Mouse (Mus musculus) forebrain, embryonic 12.5 days (tissue): ENCODE data around the gene Pik3ca. TPM values are rescaled to one million over a fixed set of nuclear protein-coding genes. Genes with fewer than 3 reads are reported as not detected.
"Not testable (repeated sequence)": the region's sequence is repeated elsewhere in the genome, so short reads cannot be mapped to it uniquely, and the experiment has no call there.

Experiments
- ATAC-seq: fragments of 200-750 bp; cut with Nextera tagmentation; 2 replicates; pipeline ENCODE4 v1.8.0; 2017; ENCODE audit warnings: moderate TSS enrichment; ENCODE audit not compliant: low FRiP score
- H3K27ac ChIP-seq: fragments of 300-500 bp; sonication (generic); 2 replicates; pipeline ENCODE4 v1.5.1; 2016; ENCODE audit warnings: mild to moderate bottlenecking
- H3K27me3 ChIP-seq: fragments of 300-500 bp; sonication (generic); 2 replicates; pipeline ENCODE4 v1.6.1; 2016; ENCODE audit warnings: mild to moderate bottlenecking
- H3K36me3 ChIP-seq: fragments of 300-500 bp; sonication (generic); replicated peaks from 2 replicates; pipeline ENCODE4 v1.6.1; 2016; ENCODE audit warnings: mild to moderate bottlenecking
- H3K4me1 ChIP-seq: fragments of 300-500 bp; sonication (generic); 2 replicates; pipeline ENCODE4 v1.6.1; 2016
- H3K4me2 ChIP-seq: fragments of 300-500 bp; sonication (generic); 2 replicates; pipeline ENCODE4 v1.6.1; 2016; ENCODE audit warnings: mild to moderate bottlenecking, moderate library complexity
- H3K4me3 ChIP-seq: fragments of 300-500 bp; sonication (generic); replicated peaks from 2 replicates; pipeline ENCODE4 v1.5.1; 2016; ENCODE audit warnings: mild to moderate bottlenecking
- H3K9ac ChIP-seq: fragments of 300-500 bp; sonication (generic); 2 replicates; pipeline ENCODE4 v1.6.1; 2016; ENCODE audit warnings: mild to moderate bottlenecking
- H3K9me3 ChIP-seq: fragments of 300-500 bp; sonication (generic); 2 replicates; pipeline ENCODE4 v1.6.1; 2016
- WGBS: fragments of 180-500 bp; shearing (Covaris S2); methylation state at CpG from one replicate; pipeline ENCODE4 v1.1.7; 2016; 5-methylcytosine and 5-hydroxymethylcytosine counted together
- polyA plus RNA-seq: library from polyadenylated mRNA; unstranded; fragments of >200 nt; fragmentation: Nextera tagmentation; extraction: Ambion mirVana; gene quantifications from 2 replicates; pipeline ENCODE4 v1.2.1, GENCODE M21; 2016

Pik3ca gene
- polyA plus RNA-seq, 1 experiment from 2014 or later, result 12.9 TPM

DNA sequence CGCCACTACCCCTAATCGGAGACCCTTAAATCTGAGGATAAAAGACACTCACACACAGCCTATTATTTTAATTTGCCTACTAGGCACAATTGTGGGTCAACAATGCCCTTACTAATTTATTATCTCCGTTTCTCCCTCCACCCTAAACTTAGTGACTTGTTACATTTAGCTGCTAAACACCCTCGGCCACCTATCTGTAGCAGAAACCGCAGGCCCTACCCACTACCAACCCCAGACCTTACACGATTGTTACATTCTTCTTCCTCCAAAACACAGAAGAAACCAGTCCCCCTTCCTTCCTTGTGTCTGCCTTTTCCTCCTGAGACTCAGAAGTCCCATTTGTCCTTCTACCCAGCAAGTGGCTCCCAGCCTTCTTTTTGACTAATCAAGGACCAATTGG, 9.3 kb downstream of the Pik3ca start:
- no peaks in the 10 kb centered on the region for H3K36me3 ChIP-seq
- 0 out of 2 replicates have a peak, but pooled peaks cover 2% of the 10 kb centered on the region for H3K4me1 ChIP-seq
- no peaks in the 10 kb centered on the region for H3K9me3 ChIP-seq
- WGBS, result 82% methylated on average over 6 of the region's 6 CpGs
- H3K27me3 ChIP-seq, result no peaks in the 10 kb centered on the region
- H3K4me3 ChIP-seq, result no peak overlapping the region
- no peak overlapping the region for H3K27ac ChIP-seq
- H3K9ac ChIP-seq, result no peak overlapping the region
- no peak for ATAC-seq
- H3K4me2 ChIP-seq, result no peak overlapping the region

GRCm38 (mm10) chr3:32408811-32409273, 11.4 kb downstream of the Pik3ca start:
- Histone ChIP-seq H3K4me3 (no peak overlapping the region), H3K27ac (no peak overlapping the region), H3K4me2 (no peak overlapping the region), H3K9me3 (no peaks in the 10 kb centered on the region), H3K27me3 (no peaks in the 10 kb centered on the region), H3K36me3 (no peaks in the 10 kb centered on the region), H3K9ac (no peak overlapping the region), H3K4me1 (peaks cover 2% of the 10 kb centered on the region; the same call in 1 of the 2 replicates)
- 88% methylated on average over 3 of the region's 3 CpGs for WGBS
- no peak for ATAC-seq

GRCm38 (mm10) chr3:32412502-32413044, 15.1 kb downstream of the Pik3ca start:
- no peaks in the 10 kb centered on the region for H3K36me3 ChIP-seq
- no peak overlapping the region for H3K9ac ChIP-seq
- no peak overlapping the region for H3K4me2 ChIP-seq
- H3K9me3 ChIP-seq, result no peaks in the 10 kb centered on the region
- H3K27me3 ChIP-seq, result no peaks in the 10 kb centered on the region
- no peak overlapping the region for H3K27ac ChIP-seq
- no peak for ATAC-seq
- 83% methylated on average over 7 of the region's 7 CpGs for WGBS
- H3K4me3 ChIP-seq, result no peak overlapping the region
- peaks cover 16% of the 10 kb centered on the region for H3K4me1 ChIP-seq

- no peaks in the 10 kb centered on the region for H3K9me3 ChIP-seq
- no peak overlapping the region for H3K27ac ChIP-seq
- H3K27me3 ChIP-seq, result no peaks in the 10 kb centered on the region
- H3K4me2 ChIP-seq, result no peak overlapping the region
- ATAC-seq, result no peak
- WGBS, result 44% methylated on average over 4 of the region's 4 CpGs
- peaks cover 16% of the 10 kb centered on the region for H3K4me1 ChIP-seq
- no peaks in the 10 kb centered on the region for H3K36me3 ChIP-seq
- H3K9ac ChIP-seq, result no peak overlapping the region
- H3K4me3 ChIP-seq, result no peak overlapping the region
Measured at GRCm38 (mm10) chr3:32414381-32414780, 16.9 kb downstream of the Pik3ca start.

- H3K4me1 ChIP-seq, result peaks cover 16% of the 10 kb centered on the region
- no peaks in the 10 kb centered on the region for H3K36me3 ChIP-seq
- no peak overlapping the region for H3K27ac ChIP-seq
- no peak overlapping the region for H3K4me3 ChIP-seq
- H3K9me3 ChIP-seq, result no peaks in the 10 kb centered on the region
- H3K27me3 ChIP-seq, result no peaks in the 10 kb centered on the region
- no peak overlapping the region for H3K4me2 ChIP-seq
- no peak for ATAC-seq
- H3K9ac ChIP-seq, result no peak overlapping the region
- WGBS, result 77% methylated on average over 3 of the region's 3 CpGs
Measured at GRCm38 (mm10) chr3:32415370-32416309, 18.2 kb downstream of the Pik3ca start.

DNA sequence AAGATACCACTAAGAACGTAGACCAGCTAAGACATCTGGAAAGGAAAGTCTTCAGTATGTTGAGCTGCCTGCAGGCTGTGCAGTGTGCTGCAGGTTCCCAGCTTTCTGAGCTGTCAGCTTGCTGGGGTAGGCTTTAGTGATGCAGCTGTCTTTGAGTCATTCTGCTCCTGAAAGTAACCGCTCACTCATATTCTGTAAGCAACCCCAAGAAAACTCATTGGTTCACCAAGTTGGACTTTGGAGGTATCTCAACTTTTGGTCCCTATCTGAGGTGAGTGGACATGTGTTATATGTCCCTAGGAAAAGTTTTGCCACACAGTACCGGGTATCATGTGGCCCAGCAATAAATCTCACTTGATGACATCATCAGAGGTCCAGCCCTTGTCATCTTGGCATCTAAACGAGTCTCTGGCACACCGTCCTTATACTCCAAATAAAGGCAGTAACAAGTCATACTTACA, 20.3 kb downstream of the Pik3ca start:
- Histone ChIP-seq H3K9ac (no peak overlapping the region), H3K4me1 (peaks cover 16% of the 10 kb centered on the region), H3K4me2 (no peak overlapping the region), H3K36me3 (no peaks in the 10 kb centered on the region), H3K27ac (no peak overlapping the region), H3K27me3 (no peaks in the 10 kb centered on the region), H3K9me3 (no peaks in the 10 kb centered on the region), H3K4me3 (no peak overlapping the region)
- WGBS, result 86% methylated on average over 5 of the region's 5 CpGs
- no peak for ATAC-seq

- ATAC-seq, result no peak
- H3K36me3 ChIP-seq, result no peaks in the 10 kb centered on the region
- no peak overlapping the region for H3K9ac ChIP-seq
- WGBS, result 79% methylated on average over 2 of the region's 2 CpGs
- no peak overlapping the region for H3K4me2 ChIP-seq
- H3K9me3 ChIP-seq, result no peaks in the 10 kb centered on the region
- no peak overlapping the region for H3K27ac ChIP-seq
- H3K4me3 ChIP-seq, result no peak overlapping the region
- peaks cover 9% of the 10 kb centered on the region for H3K4me1 ChIP-seq
- no peaks in the 10 kb centered on the region for H3K27me3 ChIP-seq
Measured at GRCm38 (mm10) chr3:32419866-32420265, 22.4 kb downstream of the Pik3ca start.

DNA sequence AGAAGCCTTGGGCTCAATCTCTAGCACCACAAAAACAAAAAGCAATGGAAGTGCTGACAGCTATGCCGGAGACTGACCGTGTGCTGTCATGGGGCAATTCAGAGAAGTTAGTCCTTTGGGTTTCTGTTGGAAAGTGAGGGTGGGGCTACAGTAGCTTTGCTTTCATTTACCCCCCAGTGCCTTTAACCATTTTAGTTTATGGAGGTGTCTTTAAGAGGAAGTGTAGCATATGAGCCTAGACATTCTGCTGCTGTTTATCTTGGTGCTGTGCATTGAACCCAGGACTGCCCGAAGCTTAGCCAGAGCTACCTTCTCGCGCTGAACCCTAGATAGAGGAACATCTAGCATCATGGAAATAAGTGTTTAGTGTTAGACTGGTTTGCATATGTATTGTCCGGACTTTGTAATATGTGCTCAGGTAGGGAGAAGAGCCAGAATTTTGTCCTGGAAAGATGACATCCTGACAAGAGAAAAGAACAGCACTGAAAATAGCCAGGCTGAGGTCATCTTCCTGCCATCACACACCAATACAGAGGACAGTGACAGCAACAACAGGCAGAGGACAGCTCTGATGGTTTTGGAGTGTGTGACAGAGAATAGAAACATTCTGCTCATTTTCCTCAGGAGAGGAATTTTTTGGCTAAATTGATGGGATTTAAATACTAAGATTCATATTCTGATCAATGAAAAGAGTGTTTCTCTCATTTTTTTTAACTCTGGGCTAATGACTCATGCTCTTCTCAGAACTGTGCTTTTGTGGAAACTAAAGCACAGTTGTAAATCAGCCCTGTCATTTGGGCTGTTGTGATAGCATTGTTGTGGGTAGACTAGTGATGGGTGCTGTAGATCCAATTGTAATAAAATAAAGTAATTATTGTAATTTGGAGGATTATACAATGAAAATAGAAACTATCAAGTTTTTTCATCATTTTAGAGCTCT, 23.9 kb downstream of the Pik3ca start:
- no peak for ATAC-seq
- Histone ChIP-seq H3K4me1 (0 out of 2 replicates have a peak, but pooled peaks cover under 1% of the 10 kb centered on the region), H3K4me3 (no peak overlapping the region), H3K27me3 (no peaks in the 10 kb centered on the region), H3K27ac (no peak overlapping the region), H3K9ac (no peak overlapping the region), H3K9me3 (no peaks in the 10 kb centered on the region), H3K36me3 (no peaks in the 10 kb centered on the region), H3K4me2 (no peak overlapping the region)
- 94% methylated on average over 6 of the region's 6 CpGs for WGBS

GRCm38 (mm10) chr3:32427695-32428094, 30.2 kb downstream of the Pik3ca start:
- H3K9ac ChIP-seq, result no peak overlapping the region
- H3K4me3 ChIP-seq, result no peak overlapping the region
- no peak overlapping the region for H3K27ac ChIP-seq
- WGBS, result 85% methylated on average over 4 of the region's 4 CpGs
- ATAC-seq, result no peak
- H3K27me3 ChIP-seq, result no peaks in the 10 kb centered on the region
- no peaks in the 10 kb centered on the region for H3K4me1 ChIP-seq
- H3K36me3 ChIP-seq, result no peaks in the 10 kb centered on the region
- no peak overlapping the region for H3K4me2 ChIP-seq
- no peaks in the 10 kb centered on the region for H3K9me3 ChIP-seq

DNA sequence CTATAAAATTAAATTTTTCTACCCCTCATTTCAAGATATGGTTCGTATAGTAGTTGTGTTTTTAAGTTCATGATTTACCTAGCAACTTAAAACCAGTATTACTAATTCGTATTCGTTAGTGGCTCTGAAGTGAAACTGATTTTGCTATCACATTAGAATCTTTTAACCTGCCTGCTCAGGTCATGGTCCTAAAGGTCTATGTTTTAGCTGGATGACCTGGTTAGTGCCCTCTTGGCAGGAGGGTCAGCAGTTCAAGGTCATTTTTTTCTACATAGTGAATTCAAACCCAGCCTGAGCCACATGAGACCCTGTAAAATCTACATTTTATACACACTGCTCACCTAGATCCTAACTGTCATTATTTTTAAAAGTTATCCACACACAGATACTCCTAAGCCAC, 30.9 kb downstream of the Pik3ca start:
- no peaks in the 10 kb centered on the region for H3K27me3 ChIP-seq
- no peaks in the 10 kb centered on the region for H3K4me1 ChIP-seq
- H3K27ac ChIP-seq, result no peak overlapping the region
- no peaks in the 10 kb centered on the region for H3K36me3 ChIP-seq
- no peaks in the 10 kb centered on the region for H3K9me3 ChIP-seq
- ATAC-seq, result no peak
- 94% methylated on average over 3 of the region's 3 CpGs for WGBS
- no peak overlapping the region for H3K9ac ChIP-seq
- H3K4me3 ChIP-seq, result no peak overlapping the region
- no peak overlapping the region for H3K4me2 ChIP-seq

GRCm38 (mm10) chr3:32428921-32429320, 31.4 kb downstream of the Pik3ca start:
- no peaks in the 10 kb centered on the region for H3K36me3 ChIP-seq
- H3K9ac ChIP-seq, result no peak overlapping the region
- H3K9me3 ChIP-seq, result no peaks in the 10 kb centered on the region
- no peak overlapping the region for H3K4me2 ChIP-seq
- ATAC-seq, result no peak
- no peaks in the 10 kb centered on the region for H3K4me1 ChIP-seq
- WGBS, result 81% methylated on average over 4 of the region's 4 CpGs
- H3K27me3 ChIP-seq, result no peaks in the 10 kb centered on the region
- H3K27ac ChIP-seq, result no peak overlapping the region
- no peak overlapping the region for H3K4me3 ChIP-seq

DNA sequence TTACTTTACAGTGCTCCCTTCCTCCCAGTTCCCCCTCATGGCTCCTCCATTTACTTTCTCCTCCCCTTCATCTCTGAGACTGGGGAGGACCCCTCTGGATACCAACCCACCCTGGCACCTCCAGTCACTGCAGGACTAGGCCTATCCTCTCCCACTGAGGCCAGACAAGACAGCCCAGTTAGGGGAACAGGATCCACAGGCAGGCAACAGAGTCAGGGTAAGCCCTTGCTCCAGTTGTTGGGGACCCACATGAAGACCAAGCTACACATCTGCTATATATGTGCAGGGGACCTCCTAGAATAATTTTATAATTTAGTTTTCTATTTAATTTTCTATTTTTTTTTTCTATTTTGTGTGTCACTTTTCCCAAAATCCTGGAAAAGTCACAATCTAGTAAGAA, 31.9 kb downstream of the Pik3ca start:
- not testable (repeated sequence) for H3K27ac ChIP-seq, H3K27me3 ChIP-seq, H3K4me1 ChIP-seq, H3K4me3 ChIP-seq, H3K9me3 ChIP-seq, H3K4me2 ChIP-seq, H3K36me3 ChIP-seq, ATAC-seq, H3K9ac ChIP-seq
